Mouse (Mus musculus) hindbrain, embryonic 10.5 days (tissue): ENCODE measurements at regions not wholly inside any gene's neighbourhood (a gene's known extent, or its start where the extent isn't known, plus 50 kb on each side); places are given as distances from the start of the nearest gene placed in this dataset.

ENCODE experiments used
- DNase-seq: peaks from one replicate; pipeline ENCODE4 v3.0.0-alpha.2; 2017; ENCODE audit warnings: low spot score
- H3K27ac ChIP-seq: fragments of 300-500 bp; sonication (generic); 2 replicates; pipeline ENCODE4 v1.5.1; 2016; ENCODE audit warnings: mild to moderate bottlenecking, moderate library complexity
- H3K27me3 ChIP-seq: fragments of 300-500 bp; sonication (generic); 2 replicates; pipeline ENCODE4 v1.6.1; 2016; ENCODE audit warnings: mild to moderate bottlenecking; ENCODE audit not compliant: poor library complexity, insufficient read depth, severe bottlenecking
- H3K36me3 ChIP-seq: fragments of 300-500 bp; sonication (generic); 2 replicates; pipeline ENCODE4 v1.6.1; 2016; ENCODE audit warnings: mild to moderate bottlenecking, moderate library complexity
- H3K4me1 ChIP-seq: fragments of 300-500 bp; sonication (generic); replicated peaks from 2 replicates; pipeline ENCODE4 v1.6.1; 2016; ENCODE audit warnings: mild to moderate bottlenecking
- H3K4me3 ChIP-seq: fragments of 300-500 bp; sonication (generic); 2 replicates; pipeline ENCODE4 v1.5.1; 2016; ENCODE audit warnings: mild to moderate bottlenecking, moderate library complexity
- H3K9me3 ChIP-seq: fragments of 300-500 bp; sonication (generic); 2 replicates; pipeline ENCODE4 v1.6.1; 2016; ENCODE audit warnings: mild to moderate bottlenecking, moderate library complexity
- WGBS: fragments of 180-500 bp; shearing (Covaris S2); methylation state at CpG from one replicate; pipeline ENCODE4 v1.1.7; 2016; 5-methylcytosine and 5-hydroxymethylcytosine counted together

DNA sequence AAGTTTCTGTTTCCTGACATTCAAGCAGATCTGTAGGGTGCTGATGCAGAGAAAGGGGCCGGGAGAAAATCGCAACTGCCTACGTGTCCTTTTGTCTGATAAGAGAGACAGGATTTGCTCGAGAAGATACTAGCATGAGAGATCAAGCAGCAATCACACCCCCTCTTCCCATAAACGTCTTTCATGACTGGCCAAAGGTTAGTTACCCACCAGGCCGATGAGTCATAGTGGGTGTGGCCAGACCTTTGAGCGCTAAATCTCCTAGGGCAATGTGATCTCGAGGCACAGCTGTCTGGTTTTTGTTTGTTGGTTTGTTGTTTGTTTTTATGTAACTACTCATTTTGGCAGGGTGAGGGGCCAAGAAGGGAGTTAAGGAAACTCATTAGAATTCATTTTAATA, 50.7 kb upstream of the E2f3 start:
- no peak overlapping the region for H3K4me3 ChIP-seq
- no peaks in the 10 kb centered on the region for H3K9me3 ChIP-seq
- 79% methylated on average over 8 of the region's 8 CpGs for WGBS
- no peaks in the 10 kb centered on the region for H3K4me1 ChIP-seq
- no peak for DNase-seq
- no peaks in the 10 kb centered on the region for H3K27me3 ChIP-seq
- no peaks in the 10 kb centered on the region for H3K36me3 ChIP-seq
- no peak overlapping the region for H3K27ac ChIP-seq

DNA sequence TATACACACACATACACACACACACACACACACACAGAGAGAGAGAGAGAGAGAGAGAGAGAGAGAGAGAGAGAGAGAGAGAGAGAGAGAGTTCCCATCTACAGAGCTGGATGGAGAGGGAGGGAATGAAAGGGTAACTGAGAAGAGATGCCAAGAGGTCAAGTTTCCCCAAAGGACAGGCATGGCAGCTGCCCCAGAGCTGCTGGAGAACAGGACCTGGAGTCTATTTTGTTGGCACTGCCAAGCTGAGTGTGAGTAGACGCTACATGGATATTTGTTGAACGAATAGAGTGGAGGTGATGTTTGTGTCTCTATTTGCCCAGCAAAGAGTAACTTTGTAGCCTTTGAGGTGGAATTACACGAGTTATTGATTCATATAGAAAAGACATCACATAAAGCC, 50.2 kb upstream of the E2f3 start:
- 89% methylated on average over 3 of the region's 3 CpGs for WGBS

More for the DNA sequence above, 50.2 kb upstream of the E2f3 start:
- DNase-seq, result no peak
- Histone ChIP-seq H3K36me3 (no peaks in the 10 kb centered on the region), H3K27ac (no peak overlapping the region), H3K9me3 (no peaks in the 10 kb centered on the region), H3K27me3 (no peaks in the 10 kb centered on the region), H3K4me1 (no peaks in the 10 kb centered on the region), H3K4me3 (no peak overlapping the region)
